Comparison of ENCODE assay signal across 20 mouse cellular contexts in genomic region chr2:167094688-167095087, GRCm38 (mm10). TPM values are rescaled to one million over a fixed set of nuclear protein-coding genes. Genes with fewer than 3 reads are reported as not detected.
DNase-seq lines count a peak whose midpoint lies in the region; ATAC-seq and TF ChIP-seq lines count a peak whose summit lies in the region.
"Had no signal": no experiment of that assay in that cellular context is flagged by ENCODE, and none has a peak within 500 bp of the region (broad histone marks: within the 10 kb centered on the region; RNA-seq: fewer than 3 reads in every experiment).

No protein-coding gene starts in this region.

- 78% methylated on average over 4 of the region's 4 CpGs for WGBS in heart, embryonic 14.5 days
- WGBS in neural tube, embryonic 15.5 days, result 93% methylated on average over 4 of the region's 4 CpGs

- no peak overlapping the region for H3K4me3 ChIP-seq in heart, embryonic 14.5 days (ENCODE audit: control insufficient read depth in 1 of 2, insufficient read depth in 1 of 2, low read depth in 1 of 2, low read length in 2 of 2)
- H3K4me3 ChIP-seq in C2C12 (ENCODE audit: insufficient read depth, poor library complexity, severe bottlenecking), result no peak overlapping the region
- H3K4me3 ChIP-seq in myocyte, result no peak overlapping the region
- no peak overlapping the region for H3K4me3 ChIP-seq in neural tube, embryonic 15.5 days (replicated peaks)
- H3K4me3 ChIP-seq: forebrain, embryonic 10.5 days; hindbrain, embryonic 10.5 days; liver, embryonic 12.5 days; midbrain, embryonic 10.5 days had no signal

- no peaks in the 10 kb centered on the region for H3K4me1 ChIP-seq in heart, embryonic 14.5 days (ENCODE audit: control insufficient read depth in 2 of 2, insufficient read depth in 2 of 2, low read length in 2 of 2)
- 0 out of 2 replicates have a peak, but pooled peaks cover 3% of the 10 kb centered on the region for H3K4me1 ChIP-seq in neural tube, embryonic 15.5 days
- H3K4me1 ChIP-seq: forebrain, embryonic 10.5 days; hindbrain, embryonic 10.5 days; liver, embryonic 12.5 days; midbrain, embryonic 10.5 days had no signal

- TF ChIP-seq POLR2A in myocyte (IDR thresholded peaks at IDR 0.05; ENCODE audit: insufficient read length, low read depth), result no peak

- H3K9me3 ChIP-seq in heart, embryonic 14.5 days (ENCODE audit: control insufficient read depth, low read length), result no peaks in the 10 kb centered on the region
- H3K9me3 ChIP-seq in neural tube, embryonic 15.5 days (replicated peaks), result no peaks in the 10 kb centered on the region
- H3K9me3 ChIP-seq: liver, embryonic 12.5 days had no signal

- TF ChIP-seq CTCF in C2C12 (IDR thresholded peaks at IDR 0.05; ENCODE audit: control insufficient read depth, insufficient read depth, insufficient read length), result no peak

- H3ac ChIP-seq in C2C12 (ENCODE audit: control insufficient read depth, insufficient read length, low read depth) (no peak overlapping the region), myocyte (ENCODE audit: control insufficient read depth, insufficient read length) (no peak overlapping the region)

- no peak for DNase-seq in heart, adult 11 months
- peak; percentile 74 for DNase-seq in cerebellum, adult 9-10 months
- no peak for DNase-seq in heart, adult 9 months (ENCODE audit: low spot score in 2 of 2)
- DNase-seq: B cell, adult 2 months; embryo, embryonic 11 days; gastrocnemius, postnatal 10 days; kidney, adult 2 months; kidney, postnatal 25 days; lung, embryonic 14.5 days; lung, postnatal 36 days; right cerebral cortex, postnatal 4 days; thymus, postnatal 14 days had no signal

- H3K79me3 ChIP-seq in C2C12 (ENCODE audit: low read depth), result no peaks in the 10 kb centered on the region

- no peak overlapping the region for H3K27ac ChIP-seq in heart, embryonic 14.5 days (replicated peaks in 1 of 2; ENCODE audit: control insufficient read depth in 1 of 2, insufficient read depth in 1 of 2, low read depth in 2 of 2, low read length in 2 of 2)
- no peak overlapping the region for H3K27ac ChIP-seq in neural tube, embryonic 15.5 days (replicated peaks)
- H3K27ac ChIP-seq: forebrain, embryonic 10.5 days; hindbrain, embryonic 10.5 days; liver, embryonic 12.5 days; midbrain, embryonic 10.5 days had no signal

- ATAC-seq in heart, embryonic 14.5 days (ENCODE audit: insufficient number of reproducible peaks, insufficient read depth, low FRiP score, low read depth), result 0 out of 2 replicates have a peak, but pooled peaks have one; percentile 26
- ATAC-seq in neural tube, embryonic 15.5 days (ENCODE audit: low FRiP score), result no peak
- ATAC-seq: liver, embryonic 12.5 days had no signal

- no peaks in the 10 kb centered on the region for H3K27me3 ChIP-seq in heart, embryonic 14.5 days (ENCODE audit: control insufficient read depth, insufficient read depth, low read length)
- H3K27me3 ChIP-seq in C2C12 (ENCODE audit: control insufficient read depth, insufficient read depth, insufficient read length) (no peaks in the 10 kb centered on the region), myocyte (ENCODE audit: control insufficient read depth, insufficient read depth, insufficient read length) (no peaks in the 10 kb centered on the region)
- no peaks in the 10 kb centered on the region; the same call in 1 of the 2 replicates for H3K27me3 ChIP-seq in neural tube, embryonic 15.5 days (replicated peaks)
- H3K27me3 ChIP-seq: liver, embryonic 12.5 days had no signal

- H3K9ac ChIP-seq in heart, embryonic 14.5 days (ENCODE audit: low read length), result no peak overlapping the region
- no peak overlapping the region for H3K9ac ChIP-seq in neural tube, embryonic 15.5 days (replicated peaks)
- H3K9ac ChIP-seq: liver, embryonic 12.5 days; lung, embryonic 14.5 days had no signal

- no peak overlapping the region for H3K4me2 ChIP-seq in heart, embryonic 14.5 days (ENCODE audit: low read length)
- no peak overlapping the region for H3K4me2 ChIP-seq in myocyte (ENCODE audit: low read depth)
- H3K4me2 ChIP-seq in neural tube, embryonic 15.5 days, result no peak overlapping the region
- H3K4me2 ChIP-seq: liver, embryonic 12.5 days; lung, embryonic 14.5 days had no signal

- no peaks in the 10 kb centered on the region for H3K79me2 ChIP-seq in C2C12 (ENCODE audit: control insufficient read depth, insufficient read depth)
- H3K79me2 ChIP-seq in myocyte (ENCODE audit: control insufficient read depth, insufficient read depth), result no peaks in the 10 kb centered on the region

- no peaks in the 10 kb centered on the region for H3K36me3 ChIP-seq in heart, embryonic 14.5 days (ENCODE audit: control insufficient read depth, insufficient read depth, low read length)
- H3K36me3 ChIP-seq in C2C12 (ENCODE audit: control insufficient read depth, insufficient read depth) (no peaks in the 10 kb centered on the region), myocyte (ENCODE audit: control insufficient read depth, insufficient read depth) (no peaks in the 10 kb centered on the region)
- no peaks in the 10 kb centered on the region for H3K36me3 ChIP-seq in neural tube, embryonic 15.5 days
- H3K36me3 ChIP-seq: forebrain, embryonic 10.5 days; hindbrain, embryonic 10.5 days; liver, embryonic 12.5 days; midbrain, embryonic 10.5 days had no signal

TF ChIP-seq in C2C12, 6 proteins besides CTCF, POLR2A, EP300 and RAD21:
- TF ChIP-seq CEBPB (IDR thresholded peaks at IDR 0.05; ENCODE audit: low read depth) (no peak), MYOD1 (IDR thresholded peaks at IDR 0.05; ENCODE audit: control insufficient read depth, insufficient read length, low read depth) (peak; percentile 16)
TF ChIP-seq in C2C12: peak in this region for 1.

TF ChIP-seq in myocyte, 11 proteins besides CTCF, POLR2A, EP300 and RAD21:
- TF ChIP-seq USF1 (IDR thresholded peaks at IDR 0.05; ENCODE audit: low read depth), result no peak
- TF ChIP-seq CEBPB (IDR thresholded peaks at IDR 0.05; ENCODE audit: insufficient read depth, poor library complexity, severe bottlenecking), result no peak
- peak in 2 of 3 experiments; percentile 40 to 66 for TF ChIP-seq MYOD1 (IDR thresholded peaks at IDR 0.05; ENCODE audit: control insufficient read depth in 1 of 3, insufficient read length in 2 of 3, low read depth in 2 of 3)
- TF ChIP-seq E2F4 (IDR thresholded peaks at IDR 0.05; ENCODE audit: insufficient read depth), result no peak
- TF ChIP-seq MYOG (IDR thresholded peaks at IDR 0.05; ENCODE audit: control insufficient read depth in 1 of 3, insufficient read depth in 1 of 3, insufficient read length in 2 of 3, low read depth in 2 of 3), result peak in 2 of 3 experiments; percentile 51 to 56
- no peak for TF ChIP-seq POLR2AphosphoS2 (IDR thresholded peaks at IDR 0.05; ENCODE audit: insufficient read length, low read depth)
- no peak for TF ChIP-seq TCF3 (IDR thresholded peaks at IDR 0.05; ENCODE audit: insufficient read length, low read depth)

RNA-seq across cellular contexts. Expression of gene Znfx1, which starts 31.9 kb away (rescaled TPM):
- polyA plus RNA-seq in heart, embryonic 14.5 days (2014; fragmentation: Nextera tagmentation; extraction: Ambion mirVana), result 7.8 TPM in 2 replicates
- polyA plus RNA-seq in C2C12 (2012; fragmentation: generic; extraction: Trizol) (15.8 TPM), myocyte (2012; fragmentation: generic; extraction: Trizol) (23.3 TPM)
- polyA plus RNA-seq in neural tube, embryonic 15.5 days (2015; fragmentation: Nextera tagmentation; extraction: Ambion mirVana), result 8.4 and 8.8 TPM in 2 replicates
